Mouse (Mus musculus) MEL (cell line): ENCODE data around the gene Srgap2. TPM values are rescaled to one million over a fixed set of nuclear protein-coding genes. Genes with fewer than 3 reads are reported as not detected.

ENCODE experiments used
- DNase-seq: peaks from one replicate; pipeline ENCODE4 v3.0.0; 2011; ENCODE audit warnings: low read depth, low spot score
- H3K27ac ChIP-seq: 2 replicates; pipeline ENCODE4 v1.5.1; 2012; ENCODE audit warnings: low read depth, mild to moderate bottlenecking, control low read depth, low read length, moderate library complexity; ENCODE audit not compliant: control insufficient read depth
- H3K27me3 ChIP-seq, 2 experiments: fragments of 150-350 bp in 1 of 2; sonication (generic) in 1 of 2; 2 replicates each; pipeline ENCODE4 v1.6.1; 2012; ENCODE audit warnings: low read length in 2 of 2, mild to moderate bottlenecking in 2 of 2, improper control_type of control experiment in 1 of 2, moderate library complexity in 1 of 2; ENCODE audit not compliant: insufficient read depth in 2 of 2, control insufficient read depth in 1 of 2
- H3K36me3 ChIP-seq, 2 experiments: 2 replicates each; pipeline ENCODE4 v1.6.1; 2012 to 2014; ENCODE audit warnings: low read length in 2 of 2, improper control_type of control experiment in 1 of 2, inconsistent platforms in 1 of 2, mild to moderate bottlenecking in 1 of 2; ENCODE audit not compliant: insufficient read depth in 2 of 2, control insufficient read depth in 1 of 2
- H3K4me1 ChIP-seq, 2 experiments: fragments of 150-350 bp in 1 of 2; sonication (generic) in 1 of 2; 2 replicates each; pipeline ENCODE4 v1.6.1; 2012; ENCODE audit warnings: low read length in 2 of 2, improper control_type of control experiment in 1 of 2, mild to moderate bottlenecking in 1 of 2; ENCODE audit not compliant: insufficient read depth in 2 of 2, control insufficient read depth in 1 of 2
- H3K4me3 ChIP-seq, 2 experiments: fragments of 150-350 bp in 1 of 2; sonication (generic) in 1 of 2; 2 replicates each; pipeline ENCODE4 v1.5.1; 2012; ENCODE audit warnings: low read depth in 2 of 2, low read length in 2 of 2, mild to moderate bottlenecking in 2 of 2, moderate library complexity in 2 of 2, control low read depth in 1 of 2, improper control_type of control experiment in 1 of 2; ENCODE audit not compliant: control insufficient read depth in 1 of 2, insufficient read depth in 1 of 2
- H3K79me2 ChIP-seq: 2 replicates; pipeline ENCODE4 v1.6.1; 2012; ENCODE audit warnings: mild to moderate bottlenecking, low read length, moderate library complexity; ENCODE audit not compliant: control insufficient read depth, poor library complexity, insufficient read depth
- H3K9ac ChIP-seq: 2 replicates; pipeline ENCODE4 v1.6.1; 2012; ENCODE audit warnings: low read depth, mild to moderate bottlenecking, control low read depth, low read length, moderate library complexity; ENCODE audit not compliant: control insufficient read depth, poor library complexity, severe bottlenecking
- H3K9me3 ChIP-seq: fragments of 150-350 bp; sonication (generic); replicated peaks from 2 replicates; pipeline ENCODE4 v1.6.1; 2012; ENCODE audit warnings: mild to moderate bottlenecking, low read length, improper control_type of control experiment, moderate library complexity; ENCODE audit not compliant: insufficient read depth
- BHLHE40 ChIP-seq: IDR thresholded peaks from 2 replicates; pipeline ENCODE4 v1.6.1; 2012; ENCODE audit warnings: low read depth, mild to moderate bottlenecking, inconsistent platforms, low read length, improper control_type of control experiment, borderline replicate concordance
- CHD1 ChIP-seq: IDR thresholded peaks from 2 replicates; pipeline ENCODE4 v1.6.1; 2012; ENCODE audit warnings: low read depth, mild to moderate bottlenecking, inconsistent platforms, low read length, improper control_type of control experiment
- E2F4 ChIP-seq: IDR thresholded peaks from 2 replicates; pipeline ENCODE4 v1.6.1; 2011; ENCODE audit warnings: low read depth, low read length, improper control_type of control experiment, borderline replicate concordance
- EP300 ChIP-seq, 2 experiments: IDR thresholded peaks; 2 replicates each; pipeline ENCODE4 v1.6.1; 2011; ENCODE audit warnings: improper control_type of control experiment in 2 of 2, low read length in 2 of 2, low read depth in 1 of 2, mild to moderate bottlenecking in 1 of 2
- GABPA ChIP-seq: IDR thresholded peaks from 2 replicates; pipeline ENCODE4 v1.6.1; 2012; ENCODE audit warnings: low read depth, mild to moderate bottlenecking, inconsistent platforms, low read length, improper control_type of control experiment, moderate library complexity
- HCFC1 ChIP-seq: IDR thresholded peaks from 2 replicates; pipeline ENCODE4 v1.6.1; 2012; ENCODE audit warnings: low read depth, mild to moderate bottlenecking, inconsistent platforms, low read length, improper control_type of control experiment, moderate library complexity
- KAT2A ChIP-seq: conservative IDR thresholded peaks from 2 replicates; pipeline ENCODE4 v1.6.1; 2012; ENCODE audit warnings: low read depth, low read length, improper control_type of control experiment, inconsistent platforms
- MXI1 ChIP-seq: IDR thresholded peaks from 2 replicates; pipeline ENCODE4 v1.6.1; 2011; ENCODE audit warnings: mild to moderate bottlenecking, low read depth, low read length, improper control_type of control experiment
- MYB ChIP-seq: IDR thresholded peaks from 2 replicates; pipeline ENCODE4 v1.6.1; 2011; ENCODE audit warnings: mild to moderate bottlenecking, low read depth, low read length, improper control_type of control experiment
- POLR2A ChIP-seq, 2 experiments: IDR thresholded peaks; 2 replicates each; pipeline ENCODE4 v1.6.1; 2011 to 2012; ENCODE audit warnings: low read length in 2 of 2, mild to moderate bottlenecking in 2 of 2, control low read depth in 1 of 2, improper control_type of control experiment in 1 of 2, low read depth in 1 of 2, moderate library complexity in 1 of 2; ENCODE audit not compliant: control insufficient read depth in 1 of 2, insufficient read depth in 1 of 2, poor library complexity in 1 of 2
- POLR2AphosphoS2 ChIP-seq: IDR thresholded peaks from 2 replicates; pipeline ENCODE4 v1.6.1; 2011; ENCODE audit warnings: low read length, improper control_type of control experiment
- RAD21 ChIP-seq: IDR thresholded peaks from 2 replicates; pipeline ENCODE4 v1.6.1; 2011; ENCODE audit warnings: mild to moderate bottlenecking, low read depth, low read length, improper control_type of control experiment
- SMC3 ChIP-seq: IDR thresholded peaks from 2 replicates; pipeline ENCODE4 v1.6.1; 2011; ENCODE audit warnings: low read depth, low read length, improper control_type of control experiment
- TAL1 ChIP-seq: IDR thresholded peaks from 2 replicates; pipeline ENCODE4 v1.6.1; 2012; ENCODE audit warnings: mild to moderate bottlenecking, inconsistent platforms, low read length, moderate library complexity, mixed read lengths
- TBP ChIP-seq: IDR thresholded peaks from 2 replicates; pipeline ENCODE4 v1.8.0; 2011; ENCODE audit warnings: low read depth, low read length, improper control_type of control experiment
- USF1 ChIP-seq: IDR thresholded peaks from 2 replicates; pipeline ENCODE4 v1.6.1; 2014; ENCODE audit warnings: low read depth, mild to moderate bottlenecking, inconsistent platforms, low read length, improper control_type of control experiment, moderate library complexity
- USF2 ChIP-seq, 2 experiments: IDR thresholded peaks; 2 replicates each; pipeline ENCODE4 v1.6.1; 2011 to 2012; ENCODE audit warnings: improper control_type of control experiment in 2 of 2, low read length in 2 of 2, borderline replicate concordance in 1 of 2, inconsistent platforms in 1 of 2, low read depth in 1 of 2, mild to moderate bottlenecking in 1 of 2; ENCODE audit not compliant: insufficient read depth in 1 of 2
- ZC3H11A ChIP-seq: IDR thresholded peaks from 2 replicates; pipeline ENCODE4 v1.6.1; 2012; ENCODE audit warnings: low read depth, mild to moderate bottlenecking, inconsistent platforms, low read length, improper control_type of control experiment
- polyA plus RNA-seq, 2 experiments: library from polyadenylated mRNA; stranded (reverse) in 1 of 2; unstranded in 1 of 2; fragments of >175 nt in 1 of 2; fragments of >200 nt in 1 of 2; gene quantifications; 2 replicates each; pipeline versions ENCODE4 v1.2.1 to v1.2.4; 2012; ENCODE audit warnings: low replicate concordance in 2 of 2, low read depth in 1 of 2; ENCODE audit not compliant: insufficient read length in 2 of 2, insufficient read depth in 1 of 2, missing spikeins in 1 of 2
- total RNA-seq: library from RNA; depleted of rRNA; stranded (reverse); fragments of 300-350 nt; gene quantifications from 2 replicates; pipeline ENCODE4 v1.2.3, GENCODE M21; 2012

Gene Srgap2
- total and polyA plus RNA-seq, 3 experiments, result 9.0 to 25.3 TPM; not detected in 1

GRCm38 (mm10) chr1:131417059-131417750 is 109.9 kb downstream of the Srgap2 start:
- H3K4me1 ChIP-seq, result 0 out of 4 replicates have a peak, but pooled peaks cover 0 to 3% of the 10 kb centered on the region in 2 experiments

DNA sequence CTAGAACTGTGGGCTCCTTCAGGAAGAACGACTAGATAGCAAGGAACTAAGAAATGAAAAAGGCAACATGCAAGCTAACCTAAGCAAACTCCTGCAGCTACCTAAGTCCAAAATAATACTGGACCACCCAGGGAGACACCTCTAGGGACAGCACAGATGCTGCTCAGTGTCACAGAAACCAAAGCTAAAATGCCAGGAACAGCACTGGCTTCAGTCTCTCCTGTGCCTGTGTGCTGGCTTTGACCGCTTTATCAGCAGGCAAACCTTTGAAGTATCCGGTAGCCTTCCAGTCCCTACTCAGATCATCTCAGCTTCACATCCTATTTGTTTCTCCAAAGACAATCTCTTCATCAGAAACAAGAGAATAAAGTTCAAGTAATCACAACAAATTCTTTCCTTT is 123.6 kb downstream of the Srgap2 start:
- H3K27ac ChIP-seq, result no peak overlapping the region
- no peak for DNase-seq
- peaks cover 0 to 3% of the 10 kb centered on the region in 2 experiments; a peak in 2 of 4 replicates for H3K4me1 ChIP-seq
- no peaks in the 10 kb centered on the region for H3K9me3 ChIP-seq
- H3K79me2 ChIP-seq, result no peaks in the 10 kb centered on the region
- no peaks in the 10 kb centered on the region for H3K27me3 ChIP-seq
- TF ChIP-seq SMC3 (no peak), ZC3H11A (no peak), E2F4 (no peak), RAD21 (no peak), CHD1 (no peak), HCFC1 (no peak), USF1 (no peak), POLR2AphosphoS2 (no peak), KAT2A (no peak), TAL1 (no peak), BHLHE40 (no peak), TBP (no peak), USF2 (IDR thresholded peaks at IDR 0.05; ENCODE audit: borderline replicate concordance in 1 of 2, insufficient read depth in 1 of 2, low read depth in 1 of 2, low read length in 2 of 2) (no peak)
- no peak overlapping the region for H3K4me3 ChIP-seq
- no peaks in the 10 kb centered on the region; a peak in 2 of 4 replicates for H3K36me3 ChIP-seq
- H3K9ac ChIP-seq, result no peak overlapping the region

More at GRCm38 (mm10) chr1:131417059-131417750, 109.9 kb downstream of the Srgap2 start:
- Histone ChIP-seq H3K27ac (no peak overlapping the region), H3K36me3 (peaks cover 0 to 7% of the 10 kb centered on the region in 2 experiments; a peak in 2 of 4 replicates), H3K4me3 (no peak overlapping the region), H3K9me3 (no peaks in the 10 kb centered on the region), H3K27me3 (no peaks in the 10 kb centered on the region), H3K79me2 (no peaks in the 10 kb centered on the region), H3K9ac (no peak overlapping the region)
- TF ChIP-seq MYB (no peak), EP300 (IDR thresholded peaks at IDR 0.05; ENCODE audit: low read depth in 1 of 2, low read length in 2 of 2) (no peak), POLR2A (IDR thresholded peaks at IDR 0.05; ENCODE audit: control insufficient read depth in 1 of 2, insufficient read depth in 1 of 2, low read depth in 1 of 2, low read length in 2 of 2, poor library complexity in 1 of 2) (no peak), GABPA (no peak), MXI1 (no peak)
- no peak for DNase-seq
